Mouse (Mus musculus) cerebellum, adult 2 months (tissue): Measurements from ENCODE around the gene Apobec2.

Source experiments
- CTCF ChIP-seq: fragments of 200-500 bp; IDR thresholded peaks from 2 replicates; pipeline ENCODE4 v1.5.1; 2011; ENCODE audit warnings: low read depth, mild to moderate bottlenecking, control low read depth, low read length, moderate library complexity, borderline replicate concordance; ENCODE audit not compliant: insufficient read depth
- POLR2A ChIP-seq: fragments of 200-500 bp; IDR thresholded peaks from 2 replicates; pipeline ENCODE4 v1.6.1; 2011; ENCODE audit warnings: low read length, control low read depth, borderline replicate concordance; ENCODE audit not compliant: insufficient read depth

DNA sequence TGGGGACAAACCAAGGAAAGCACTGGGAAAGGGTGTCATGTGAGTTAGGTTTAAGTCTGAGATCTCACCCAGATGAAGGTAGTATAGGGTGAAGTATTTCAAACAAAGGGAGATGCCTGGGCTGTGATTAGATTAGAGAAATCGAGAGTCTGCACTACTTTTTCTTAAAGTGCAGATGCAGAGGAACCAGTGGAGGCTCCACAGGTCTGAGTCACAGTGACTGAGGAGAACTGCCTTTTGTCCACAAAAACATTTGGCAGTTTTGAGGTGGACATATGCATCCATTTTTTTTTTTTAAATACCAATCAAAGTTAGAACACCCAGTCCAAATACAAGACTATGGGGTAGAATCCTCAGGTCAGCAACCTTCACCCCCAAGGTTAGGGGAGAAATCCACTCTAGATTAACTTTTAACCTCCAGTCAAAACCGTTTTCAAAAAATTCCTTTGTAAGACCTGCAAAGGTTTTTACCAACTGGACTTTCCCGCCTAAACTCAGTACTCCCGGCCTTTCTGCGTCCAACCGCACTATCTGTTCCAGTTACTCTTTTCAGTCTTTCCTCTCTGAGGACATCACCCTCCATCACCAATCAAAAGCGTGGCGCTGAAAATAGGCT is 24.7 kb downstream of the Apobec2 start:
- TF ChIP-seq CTCF (no peak), POLR2A (no peak)
